Mouse (Mus musculus): Measurements from ENCODE around the gene Abtb2.

GRCm38 (mm10) chr2:103650314-103650879 is 84.3 kb downstream of the Abtb2 start:
- TF ChIP-seq CTCF (IDR thresholded peaks at IDR 0.05; ENCODE audit: insufficient read depth, low read length) (no peak), POLR2A (IDR thresholded peaks at IDR 0.05; ENCODE audit: borderline replicate concordance, extremely low read depth, low read depth, low read length) (no peak)
